In the genomic region with DNA sequence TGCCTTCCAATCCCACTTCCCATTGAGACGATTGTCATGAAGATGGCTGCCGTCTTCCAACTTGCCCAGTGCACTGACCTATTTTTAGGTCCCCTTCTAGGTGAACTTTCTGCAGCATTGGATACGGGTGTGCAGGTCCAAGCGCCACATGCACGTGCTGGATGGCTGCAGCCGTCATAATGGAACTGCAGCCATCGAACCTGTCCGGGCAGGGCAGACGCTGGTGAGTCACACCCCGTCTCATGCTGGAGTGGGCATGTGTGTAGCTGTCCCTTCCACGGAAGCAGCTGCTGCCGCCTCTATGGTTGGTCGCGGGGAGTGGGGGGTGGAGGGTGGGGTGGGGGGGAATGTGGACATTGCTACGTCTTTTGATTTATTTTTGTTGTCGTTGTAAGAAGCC, we compare ENCODE assay signal across 22 mouse cellular contexts. TPM values are rescaled to one million over a fixed set of nuclear protein-coding genes. Genes with fewer than 3 reads are reported as not detected.
DNase-seq lines count a peak whose midpoint lies in the region; ATAC-seq and TF ChIP-seq lines count a peak whose summit lies in the region.
"Had no signal": no experiment of that assay in that cellular context is flagged by ENCODE, and none has a peak within 500 bp of the region (broad histone marks: within the 10 kb centered on the region; RNA-seq: fewer than 3 reads in every experiment).

No protein-coding gene starts in this region.

- no peaks in the 10 kb centered on the region for H3K79me2 ChIP-seq in myocyte (ENCODE audit: control insufficient read depth, insufficient read depth)

- ATAC-seq in stomach, postnatal 0 days (ENCODE audit: low FRiP score, low TSS enrichment), result peak; percentile 54; the same call in 1 of the 2 replicates
- ATAC-seq: forebrain, embryonic 14.5 days; intestine, embryonic 16.5 days had no signal

- H3K9me3 ChIP-seq in stomach, postnatal 0 days (ENCODE audit: control insufficient read depth, low read length), result no peaks in the 10 kb centered on the region
- H3K9me3 ChIP-seq: embryonic facial prominence, embryonic 13.5 days; forebrain, embryonic 10.5 days; G1E; hindbrain, embryonic 10.5 days had no signal

- no peaks in the 10 kb centered on the region for H3K36me3 ChIP-seq in testis, adult 2 months (ENCODE audit: control insufficient read depth, insufficient read depth, low read length)
- no peaks in the 10 kb centered on the region for H3K36me3 ChIP-seq in myocyte (ENCODE audit: control insufficient read depth, insufficient read depth)
- no peaks in the 10 kb centered on the region for H3K36me3 ChIP-seq in stomach, postnatal 0 days (ENCODE audit: control insufficient read depth, insufficient read depth, low read length)
- H3K36me3 ChIP-seq: embryonic facial prominence, embryonic 13.5 days; forebrain, embryonic 10.5 days; G1E; hindbrain, embryonic 10.5 days had no signal

- intact Hi-C loops in gastrocnemius, postnatal 14 days (cut with DNase I; ENCODE audit: low total_unique reads), result no loop called here

- no peaks in the 10 kb centered on the region; the same call in 1 of the 2 replicates for H3K4me1 ChIP-seq in testis, adult 2 months (ENCODE audit: control insufficient read depth, insufficient read depth, low read length)
- H3K4me1 ChIP-seq in stomach, postnatal 0 days (replicated peaks; ENCODE audit: control insufficient read depth, insufficient read depth), result no peaks in the 10 kb centered on the region
- H3K4me1 ChIP-seq: forebrain, embryonic 10.5 days; hindbrain, embryonic 10.5 days had no signal

- DNase-seq in gastrocnemius, postnatal 14 days, result peak; percentile 19
- DNase-seq in gastrocnemius, adult 8-10 months (ENCODE audit: low spot score in 2 of 2), result no peak
- DNase-seq in testis, postnatal 10 days (ENCODE audit: low spot score), result no peak
- no peak for DNase-seq in stomach, postnatal 0 days (ENCODE audit: low spot score)
- DNase-seq in adrenal gland, postnatal 4 days (ENCODE audit: low spot score in 2 of 2), result no peak
- DNase-seq: adrenal gland, adult 8-10 months; adrenal gland, postnatal 36 days; cerebellum, adult 11 months; cerebellum, adult 8-10 months; cerebellum, postnatal 25 days; heart, adult 2 months had no signal

- H3K27ac ChIP-seq in testis, adult 2 months (ENCODE audit: control insufficient read depth, insufficient read depth, low read depth, low read length), result no peak overlapping the region
- H3K27ac ChIP-seq in stomach, postnatal 0 days (replicated peaks), result no peak overlapping the region
- H3K27ac ChIP-seq: embryonic facial prominence, embryonic 13.5 days; forebrain, embryonic 10.5 days; heart, adult 2 months; hindbrain, embryonic 10.5 days; hindbrain, embryonic 14.5 days had no signal

- H3K27me3 ChIP-seq in testis, adult 2 months (ENCODE audit: control insufficient read depth, insufficient read depth, low read length), result no peaks in the 10 kb centered on the region
- H3K27me3 ChIP-seq in myocyte (ENCODE audit: control insufficient read depth, insufficient read depth, insufficient read length), result no peaks in the 10 kb centered on the region
- H3K27me3 ChIP-seq in stomach, postnatal 0 days (ENCODE audit: control insufficient read depth, insufficient read depth, low read length), result no peaks in the 10 kb centered on the region
- H3K27me3 ChIP-seq: embryonic facial prominence, embryonic 13.5 days had no signal

- TF ChIP-seq CTCF in testis, adult 2 months (IDR thresholded peaks at IDR 0.05; ENCODE audit: control insufficient read depth, insufficient read depth, insufficient replicate concordance, low read depth, low read length), result no peak
- no peak for TF ChIP-seq CTCF in stomach, postnatal 0 days (IDR thresholded peaks at IDR 0.05; ENCODE audit: low read depth)

- no peak overlapping the region for H3ac ChIP-seq in myocyte (ENCODE audit: control insufficient read depth, insufficient read length)

- peak overlapping the region; percentile 37 for H3K4me2 ChIP-seq in myocyte (ENCODE audit: low read depth)
- H3K4me2 ChIP-seq in stomach, postnatal 0 days (replicated peaks; ENCODE audit: low read depth), result no peak overlapping the region
- H3K4me2 ChIP-seq: embryonic facial prominence, embryonic 13.5 days; heart, embryonic 11.5 days; hindbrain, embryonic 14.5 days had no signal

- no peak overlapping the region for H3K9ac ChIP-seq in stomach, postnatal 0 days (ENCODE audit: low read length)
- H3K9ac ChIP-seq: embryonic facial prominence, embryonic 13.5 days; hindbrain, embryonic 14.5 days had no signal

- 58% methylated on average over 16 of the region's 16 CpGs for WGBS in stomach, postnatal 0 days

- TF ChIP-seq POLR2A in testis, adult 2 months (IDR thresholded peaks at IDR 0.05; ENCODE audit: control insufficient read depth, low read depth, low read length), result peak; percentile 76; the same call in 1 of the 2 replicates
- TF ChIP-seq POLR2A in myocyte (IDR thresholded peaks at IDR 0.05; ENCODE audit: insufficient read length, low read depth), result no peak

- TF ChIP-seq EP300 in stomach, postnatal 0 days (optimal IDR thresholded peaks at IDR 0.05), result no peak

- peak overlapping the region; percentile 74 for H3K4me3 ChIP-seq in testis, adult 2 months (ENCODE audit: control insufficient read depth, low read depth, low read length)
- H3K4me3 ChIP-seq in myocyte, result no peak overlapping the region
- H3K4me3 ChIP-seq in stomach, postnatal 0 days (ENCODE audit: low read depth, low read length), result no peak overlapping the region
- H3K4me3 ChIP-seq: embryonic facial prominence, embryonic 13.5 days; erythroblast, embryonic 14.5 days; forebrain, embryonic 10.5 days; heart, adult 2 months; hindbrain, embryonic 10.5 days had no signal

TF ChIP-seq in myocyte, 11 proteins besides CTCF, POLR2A, EP300 and RAD21:
- TF ChIP-seq MYOD1 (IDR thresholded peaks at IDR 0.05; ENCODE audit: control insufficient read depth in 1 of 3, insufficient read length in 2 of 3, low read depth in 2 of 3), result peak in 2 of 3 experiments; percentile 82 to 95
- no peak for TF ChIP-seq CEBPB (IDR thresholded peaks at IDR 0.05; ENCODE audit: insufficient read depth, poor library complexity, severe bottlenecking)
- peak; percentile 23 for TF ChIP-seq TCF12 (IDR thresholded peaks at IDR 0.05; ENCODE audit: insufficient read depth, poor library complexity, severe bottlenecking)
- TF ChIP-seq SRF (IDR thresholded peaks at IDR 0.05; ENCODE audit: control insufficient read depth, insufficient read length, low read depth), result no peak
- TF ChIP-seq USF1 (IDR thresholded peaks at IDR 0.05; ENCODE audit: low read depth), result no peak
- no peak for TF ChIP-seq REST (IDR thresholded peaks at IDR 0.05; ENCODE audit: insufficient read depth, insufficient read length)
- peak; percentile 69 for TF ChIP-seq TCF3 (IDR thresholded peaks at IDR 0.05; ENCODE audit: insufficient read length, low read depth)
- TF ChIP-seq POLR2AphosphoS2 (IDR thresholded peaks at IDR 0.05; ENCODE audit: insufficient read length, low read depth), result no peak
- peak; percentile 11 to 95 (median 95) for TF ChIP-seq MYOG (IDR thresholded peaks at IDR 0.05; ENCODE audit: control insufficient read depth in 1 of 3, insufficient read depth in 1 of 3, insufficient read length in 2 of 3, low read depth in 2 of 3)
- TF ChIP-seq E2F4 (IDR thresholded peaks at IDR 0.05; ENCODE audit: insufficient read depth), result no peak
- no peak for TF ChIP-seq MAX (IDR thresholded peaks at IDR 0.05; ENCODE audit: low read depth)
TF ChIP-seq in myocyte: peak in this region for 4.

RNA-seq across cellular contexts. Expression of a gene that starts 21.8 kb away (rescaled TPM):
- total RNA-seq in gastrocnemius, postnatal 14 days (2021), result 10 to 100 TPM; 30.6 to 34.1 TPM
- total RNA-seq in gastrocnemius, adult 8-10 months (2022), result 10 to 100 TPM; 47.7 to 62.7 (median 49.8) TPM
- 3.7 and 5.9 TPM in 2 replicates for polyA plus RNA-seq in testis, adult 2 months (2012; rRNA removed)
- 23.6 TPM for polyA plus RNA-seq in myocyte (2012; fragmentation: generic; extraction: Trizol)
- 14.0 TPM in 2 replicates for polyA plus RNA-seq in stomach, postnatal 0 days (2015; fragmentation: Nextera tagmentation; extraction: Ambion mirVana)
- 10 to 100 TPM; 30.3 to 31.9 TPM for total RNA-seq in adrenal gland, postnatal 4 days (2021)
